Mouse (Mus musculus): ENCODE results near the gene Exo5.

DNA sequence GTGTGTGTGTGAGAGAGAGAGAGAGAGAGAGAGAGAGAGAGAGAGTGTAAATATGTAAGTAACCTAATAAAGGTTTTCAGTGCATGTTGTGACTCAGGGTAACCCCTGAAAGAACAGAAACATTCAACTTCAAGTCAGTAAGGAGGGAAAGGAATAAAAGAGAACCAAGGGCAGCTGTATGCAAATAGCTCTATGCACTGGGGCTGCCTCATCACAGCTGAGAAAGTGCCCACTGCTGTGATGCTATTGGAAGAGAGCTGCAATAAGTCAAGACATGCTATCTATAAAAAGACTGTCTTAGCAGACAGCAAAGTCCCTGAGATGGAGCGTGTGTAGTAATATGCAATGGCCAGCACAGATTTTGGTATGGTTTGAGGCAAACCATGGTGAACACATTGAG is 28.9 kb upstream of the Exo5 start:
- TF ChIP-seq TAL1 (IDR thresholded peaks at IDR 0.05; ENCODE audit: low read length) (no peak), ZMIZ1 (IDR thresholded peaks at IDR 0.05; ENCODE audit: low read depth, low read length) (no peak), POLR2A (IDR thresholded peaks at IDR 0.05; ENCODE audit: control insufficient read depth in 1 of 2, insufficient read depth in 1 of 2, low read depth in 1 of 2, low read length in 2 of 2, poor library complexity in 1 of 2) (no peak), MAX (IDR thresholded peaks at IDR 0.05; ENCODE audit: low read length) (no peak), GATA1 (IDR thresholded peaks at IDR 0.05; ENCODE audit: low read depth, low read length) (no peak), CTCF (IDR thresholded peaks at IDR 0.05 in 2 of 3, conservative IDR thresholded peaks at IDR 0.05 in 1 of 3; ENCODE audit: control insufficient read depth in 1 of 3, insufficient read depth in 1 of 3, low read depth in 2 of 3, low read length in 3 of 3, poor library complexity in 1 of 3, severe bottlenecking in 1 of 3) (no peak), JUND (IDR thresholded peaks at IDR 0.05; ENCODE audit: low read depth, low read length) (no peak), MAFK (IDR thresholded peaks at IDR 0.05; ENCODE audit: borderline replicate concordance, low read depth, low read length) (no peak), USF1 (IDR thresholded peaks at IDR 0.05; ENCODE audit: low read depth, low read length) (no peak), NRF1 (IDR thresholded peaks at IDR 0.05; ENCODE audit: insufficient read depth, low read depth, low read length, poor library complexity, severe bottlenecking) (no peak), ZNF384 (IDR thresholded peaks at IDR 0.05; ENCODE audit: low read depth, low read length) (no peak), NELFE (IDR thresholded peaks at IDR 0.05; ENCODE audit: low read depth, low read length) (no peak), ETS1 (IDR thresholded peaks at IDR 0.05; ENCODE audit: low read depth, low read length) (no peak), MYB (IDR thresholded peaks at IDR 0.05; ENCODE audit: low read depth, low read length) (no peak)

Measured in MEL (cell line).